In genomic region chr5:130363773-130364172, GRCm38 (mm10) we compare ENCODE assay signal across 21 mouse cellular contexts. TPM values are rescaled to one million over a fixed set of nuclear protein-coding genes. Genes with fewer than 3 reads are reported as not detected.
DNase-seq lines count a peak whose midpoint lies in the region; ATAC-seq and TF ChIP-seq lines count a peak whose summit lies in the region.
"Had no signal": no experiment of that assay in that cellular context is flagged by ENCODE, and none has a peak within 500 bp of the region (broad histone marks: within the 10 kb centered on the region; RNA-seq: fewer than 3 reads in every experiment).

No protein-coding gene starts in this region.

- intact Hi-C loops in gastrocnemius, postnatal 36 days (cut with DNase I), result no loop called here

- H3K4me2 ChIP-seq in forebrain, embryonic 15.5 days (replicated peaks), result no peak overlapping the region
- H3K4me2 ChIP-seq: embryonic facial prominence, embryonic 12.5 days; forebrain, embryonic 13.5 days; lung, embryonic 15.5 days; midbrain, embryonic 13.5 days had no signal

- no peaks in the 10 kb centered on the region for H3K9me3 ChIP-seq in ES-E14 (ENCODE audit: control insufficient read depth, insufficient read depth, low read depth, low read length)
- H3K9me3 ChIP-seq in forebrain, embryonic 15.5 days, result no peaks in the 10 kb centered on the region
- H3K9me3 ChIP-seq: embryonic facial prominence, embryonic 12.5 days; forebrain, embryonic 13.5 days; lung, embryonic 15.5 days; midbrain, embryonic 13.5 days had no signal

- no peak overlapping the region for H3K27ac ChIP-seq in ES-E14 (ENCODE audit: insufficient read depth, low read depth, low read length, poor library complexity, severe bottlenecking)
- no peak overlapping the region for H3K27ac ChIP-seq in forebrain, embryonic 15.5 days (replicated peaks)
- H3K27ac ChIP-seq: embryonic facial prominence, embryonic 12.5 days; forebrain, embryonic 13.5 days; lung, embryonic 15.5 days; midbrain, embryonic 13.5 days had no signal

- H3K36me3 ChIP-seq in ES-E14 (ENCODE audit: control insufficient read depth, insufficient read depth, low read length, poor library complexity, severe bottlenecking), result no peaks in the 10 kb centered on the region
- H3K36me3 ChIP-seq in forebrain, embryonic 15.5 days, result no peaks in the 10 kb centered on the region
- H3K36me3 ChIP-seq: embryonic facial prominence, embryonic 12.5 days; lung, embryonic 15.5 days; midbrain, embryonic 13.5 days had no signal

- no peak for ATAC-seq in forebrain, embryonic 15.5 days (replicated peaks)
- ATAC-seq: forebrain, embryonic 13.5 days; intestine, postnatal 0 days; midbrain, embryonic 13.5 days had no signal

- in situ Hi-C loops in ES-E14 (cut with MboI; ENCODE audit: low sequenced_read_pairs in 2 of 2, unreplicated experiment in 2 of 2), result no loop called here

- H3K4me1 ChIP-seq in ES-E14 (ENCODE audit: control insufficient read depth in 2 of 2, insufficient read depth in 2 of 2, low read length in 2 of 2, poor library complexity in 1 of 2), result peaks cover 0 to 3% of the 10 kb centered on the region in 2 experiments; a peak in 2 of 4 replicates
- no peaks in the 10 kb centered on the region for H3K4me1 ChIP-seq in forebrain, embryonic 15.5 days
- H3K4me1 ChIP-seq: embryonic facial prominence, embryonic 12.5 days; forebrain, embryonic 13.5 days; lung, embryonic 15.5 days; midbrain, embryonic 13.5 days had no signal

- no peak overlapping the region for H3K4me3 ChIP-seq in ES-E14 (ENCODE audit: insufficient read depth in 1 of 2, low read depth in 1 of 2, low read length in 2 of 2, poor library complexity in 1 of 2, severe bottlenecking in 1 of 2)
- H3K4me3 ChIP-seq in forebrain, embryonic 15.5 days, result no peak overlapping the region
- H3K4me3 ChIP-seq: embryonic facial prominence, embryonic 12.5 days; forebrain, embryonic 13.5 days; lung, embryonic 15.5 days; midbrain, embryonic 13.5 days had no signal

- H3K27me3 ChIP-seq in forebrain, embryonic 15.5 days, result no peaks in the 10 kb centered on the region
- H3K27me3 ChIP-seq: embryonic facial prominence, embryonic 12.5 days; forebrain, embryonic 13.5 days; lung, embryonic 15.5 days; midbrain, embryonic 13.5 days had no signal

- 68% methylated on average over 3 of the region's 3 CpGs for WGBS in forebrain, embryonic 15.5 days

- H3K9ac ChIP-seq in ES-E14 (ENCODE audit: insufficient read depth, low read depth, low read length, poor library complexity, severe bottlenecking), result no peak overlapping the region
- H3K9ac ChIP-seq in forebrain, embryonic 15.5 days (replicated peaks), result no peak overlapping the region
- H3K9ac ChIP-seq: embryonic facial prominence, embryonic 12.5 days; forebrain, embryonic 13.5 days; lung, embryonic 15.5 days; midbrain, embryonic 13.5 days had no signal

- DNase-seq in kidney, postnatal 14 days, result peak; percentile 16
- no peak for DNase-seq in kidney, adult 8-10 months
- DNase-seq in ES-E14 (ENCODE audit: low read depth, low spot score) (peak; percentile 68), WW6 (ENCODE audit: low read depth, low spot score) (peak; percentile 47)
- DNase-seq in hindlimb bud, embryonic 11.5 days (ENCODE audit: extremely low spot score, low read depth, low spot score), result peak; percentile 26
- no peak for DNase-seq in gastrocnemius, postnatal 36 days
- no peak for DNase-seq in gastrocnemius, postnatal 4 days (ENCODE audit: low spot score in 2 of 2)
- DNase-seq: adrenal gland, adult 2 months; cerebellum, adult 11-12 months; gastrocnemius, postnatal 25 days; layer of hippocampus, adult 9-11 months; left cerebral cortex, postnatal 4 days had no signal

TF ChIP-seq in ES-E14, 5 proteins besides CTCF, POLR2A, EP300 and RAD21:
- TF ChIP-seq HCFC1 (IDR thresholded peaks at IDR 0.05; ENCODE audit: borderline replicate concordance, insufficient read depth, low read length), result no peak
- TF ChIP-seq ZC3H11A (IDR thresholded peaks at IDR 0.05; ENCODE audit: borderline replicate concordance, low read depth, low read length), result no peak
- TF ChIP-seq CHD2 (IDR thresholded peaks at IDR 0.05; ENCODE audit: low read depth, low read length), result no peak
- no peak for TF ChIP-seq MAFK (IDR thresholded peaks at IDR 0.05; ENCODE audit: insufficient read depth, low read depth, low read length)
- TF ChIP-seq ZNF384 (IDR thresholded peaks at IDR 0.05; ENCODE audit: low read depth, low read length), result no peak
TF ChIP-seq in ES-E14: peak in this region for 0.

RNA-seq across cellular contexts. Expression of gene Caln1, which starts 5.5 kb away (rescaled TPM):
- total RNA-seq in ES-E14 (2012; rRNA removed), result not detected in 2 replicates
- not detected for total RNA-seq in gastrocnemius, postnatal 36 days (2021)
- total RNA-seq in gastrocnemius, postnatal 4 days (2021), result not detected
- polyA plus RNA-seq in forebrain, embryonic 15.5 days (2015; fragmentation: Nextera tagmentation; extraction: Ambion mirVana), result 17.5 and 17.6 TPM in 2 replicates
- total RNA-seq: neutrophil, adult 5-6 weeks had no signal
- polyA plus RNA-seq: heart, postnatal 0 days; small intestine, adult 2 months had no signal

RNA-seq across cellular contexts. Expression of gene A330070K13Rik, which starts 20.7 kb away (rescaled TPM):
- total RNA-seq in ES-E14 (2012; rRNA removed), result not detected in 2 replicates
- total RNA-seq in gastrocnemius, postnatal 36 days (2021), result not detected
- total RNA-seq in gastrocnemius, postnatal 4 days (2021), result not detected
- not detected in 2 replicates for polyA plus RNA-seq in forebrain, embryonic 15.5 days (2015; fragmentation: Nextera tagmentation; extraction: Ambion mirVana)
- total RNA-seq: adrenal gland, adult 2 months; gastrocnemius, postnatal 25 days; left cerebral cortex, postnatal 4 days; neutrophil, adult 5-6 weeks had no signal
- polyA plus RNA-seq: adrenal gland, adult 2 months; embryonic facial prominence, embryonic 12.5 days; forebrain, embryonic 13.5 days; heart, postnatal 0 days; intestine, postnatal 0 days; lung, embryonic 15.5 days; midbrain, embryonic 13.5 days; small intestine, adult 2 months had no signal

Comparison
In these comparisons a context has a peak if more than half of its experiments do, and no peak if none do; other contexts are left out.
1. DNase-seq: peak in kidney, postnatal 14 days (single experiment), ES-E14 (single experiment), WW6 (single experiment) and hindlimb bud, embryonic 11.5 days (single experiment); none in kidney, adult 8-10 months (0 of 2), gastrocnemius, postnatal 36 days (0 of 2) and gastrocnemius, postnatal 4 days (0 of 2).